ENCODE assay signal across 8 mouse cellular contexts in the genomic region with DNA sequence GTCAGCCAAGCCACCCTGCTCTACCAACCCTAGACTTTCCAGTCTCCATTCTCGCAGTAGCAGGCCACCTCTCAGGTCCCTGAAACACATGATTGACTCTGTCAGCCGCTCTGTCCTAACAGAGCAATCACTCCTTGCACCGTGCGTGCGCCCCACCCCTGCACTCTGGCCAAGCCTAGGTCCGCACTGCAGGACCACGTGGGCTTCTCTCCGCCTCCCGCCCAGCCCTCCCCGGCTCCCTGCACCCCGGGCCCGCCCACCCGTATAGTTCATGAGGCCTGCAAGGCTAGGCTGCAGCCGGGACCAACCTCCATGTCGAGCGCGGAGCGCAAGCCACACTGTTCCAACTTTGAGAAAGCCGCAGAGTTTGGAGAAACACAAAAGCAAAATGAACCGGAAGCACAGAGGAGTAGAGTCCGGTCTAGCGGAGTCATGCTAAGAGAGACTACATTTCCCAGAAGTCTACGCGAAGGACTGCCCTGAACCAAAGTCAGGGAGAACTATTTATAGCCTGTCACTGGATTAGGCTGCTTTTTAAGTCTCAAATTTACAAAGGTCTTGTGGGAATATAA. TPM values are rescaled to one million over a fixed set of nuclear protein-coding genes. Genes with fewer than 3 reads are reported as not detected.
DNase-seq lines count a peak whose midpoint lies in the region; ATAC-seq and TF ChIP-seq lines count a peak whose summit lies in the region.

No protein-coding gene starts in this region.

- H3ac ChIP-seq in C2C12 (ENCODE audit: control insufficient read depth, insufficient read length, low read depth) (peak overlapping the region; percentile 82), myocyte (ENCODE audit: control insufficient read depth, insufficient read length) (peak overlapping the region; percentile 17)

- H3K9me3 ChIP-seq in heart, embryonic 11.5 days (replicated peaks; ENCODE audit: control insufficient read depth, low read length) = no peaks in the 10 kb centered on the region
- peaks cover 3% of the 10 kb centered on the region; the same call in 1 of the 2 replicates for H3K9me3 ChIP-seq in kidney, embryonic 16.5 days (ENCODE audit: low read length)

- TF ChIP-seq CTCF in C2C12 (IDR thresholded peaks at IDR 0.05; ENCODE audit: control insufficient read depth, insufficient read depth, insufficient read length) = no peak
- no peak for TF ChIP-seq CTCF in liver, adult 2 months (IDR thresholded peaks at IDR 0.05; ENCODE audit: low read depth, low read length)

- WGBS in heart, embryonic 11.5 days (ENCODE audit: insufficient replicate concordance) = under 1% methylated on average over 24 of the region's 24 CpGs
- WGBS in kidney, embryonic 16.5 days = 1% methylated on average over 23 of the region's 24 CpGs
- under 1% methylated on average over 24 of the region's 24 CpGs for WGBS in liver, adult 2 months

- 0 out of 2 replicates have a peak, but pooled peaks have one; percentile 40 for TF ChIP-seq POLR2A in liver, adult 2 months (IDR thresholded peaks at IDR 0.05; ENCODE audit: extremely low read depth, insufficient read depth, low read length)
- TF ChIP-seq POLR2A in myocyte (IDR thresholded peaks at IDR 0.05; ENCODE audit: insufficient read length, low read depth) = peak; percentile 78

- H3K27me3 ChIP-seq in C2C12 (ENCODE audit: control insufficient read depth, insufficient read depth, insufficient read length) = no peaks in the 10 kb centered on the region
- no peaks in the 10 kb centered on the region for H3K27me3 ChIP-seq in heart, embryonic 11.5 days (ENCODE audit: control insufficient read depth, insufficient read depth, low read length)
- no peaks in the 10 kb centered on the region for H3K27me3 ChIP-seq in kidney, embryonic 16.5 days (ENCODE audit: insufficient read depth, low read length)
- no peaks in the 10 kb centered on the region for H3K27me3 ChIP-seq in liver, adult 2 months (ENCODE audit: control insufficient read depth, insufficient read depth, low read length)
- no peaks in the 10 kb centered on the region for H3K27me3 ChIP-seq in myocyte (ENCODE audit: control insufficient read depth, insufficient read depth, insufficient read length)
- H3K27me3 ChIP-seq in splenic B cell, adult 2 months (ENCODE audit: control insufficient read depth, insufficient read depth, low read length, poor library complexity, severe bottlenecking) = no peaks in the 10 kb centered on the region

- 0 out of 2 replicates have a peak, but pooled peaks cover 4% of the 10 kb centered on the region for H3K4me1 ChIP-seq in heart, embryonic 11.5 days (ENCODE audit: control insufficient read depth, insufficient read depth, low read length)
- H3K4me1 ChIP-seq in kidney, embryonic 16.5 days (ENCODE audit: insufficient read depth, low read length) = peaks cover 9% of the 10 kb centered on the region; the same call in 1 of the 2 replicates
- H3K4me1 ChIP-seq in liver, adult 2 months (ENCODE audit: control insufficient read depth, insufficient read depth, low read length) = peaks cover 9% of the 10 kb centered on the region

- ATAC-seq in erythroblast, adult 5-6 weeks (replicated peaks; ENCODE audit: low FRiP score, poor library complexity, severe bottlenecking) = peak; percentile 97
- ATAC-seq in heart, embryonic 11.5 days (replicated peaks; ENCODE audit: insufficient number of reproducible peaks, low FRiP score, low TSS enrichment) = peak; percentile 100
- ATAC-seq in kidney, embryonic 16.5 days (ENCODE audit: low FRiP score, low TSS enrichment) = peak; percentile 100

- no peaks in the 10 kb centered on the region for H3K79me3 ChIP-seq in C2C12 (ENCODE audit: low read depth)

- H3K36me3 ChIP-seq in C2C12 (ENCODE audit: control insufficient read depth, insufficient read depth) (no peaks in the 10 kb centered on the region), myocyte (ENCODE audit: control insufficient read depth, insufficient read depth) (no peaks in the 10 kb centered on the region)
- H3K36me3 ChIP-seq in heart, embryonic 11.5 days (ENCODE audit: control insufficient read depth, insufficient read depth, low read length) = no peaks in the 10 kb centered on the region
- H3K36me3 ChIP-seq in kidney, embryonic 16.5 days (ENCODE audit: insufficient read depth, low read length) = peaks cover 7% of the 10 kb centered on the region
- peaks cover 34% of the 10 kb centered on the region for H3K36me3 ChIP-seq in liver, adult 2 months (ENCODE audit: control insufficient read depth, insufficient read depth, low read length)
- no peaks in the 10 kb centered on the region for H3K36me3 ChIP-seq in splenic B cell, adult 2 months (ENCODE audit: control insufficient read depth, insufficient read depth, low read length, poor library complexity, severe bottlenecking)

- H3K9ac ChIP-seq in heart, embryonic 11.5 days (ENCODE audit: low read depth, low read length) = peak overlapping the region; percentile 80
- H3K9ac ChIP-seq in kidney, embryonic 16.5 days (replicated peaks; ENCODE audit: low read length) = peak overlapping the region; percentile 78
- H3K9ac ChIP-seq in liver, adult 2 months (ENCODE audit: low read depth, low read length) = peak overlapping the region; percentile 58

- H3K4me2 ChIP-seq in heart, embryonic 11.5 days = peak overlapping the region; percentile 82
- peak overlapping the region; percentile 67 for H3K4me2 ChIP-seq in kidney, embryonic 16.5 days (replicated peaks; ENCODE audit: low read depth, low read length)
- H3K4me2 ChIP-seq in myocyte (ENCODE audit: low read depth) = peak overlapping the region; percentile 89

- peak overlapping the region; percentile 93 for H3K27ac ChIP-seq in heart, embryonic 11.5 days (ENCODE audit: low read depth, low read length)
- peak overlapping the region; percentile 97 for H3K27ac ChIP-seq in kidney, embryonic 16.5 days (ENCODE audit: low read length)
- peak overlapping the region; percentile 87 for H3K27ac ChIP-seq in liver, adult 2 months (replicated peaks; ENCODE audit: insufficient read depth, low read depth, low read length)

- H3K79me2 ChIP-seq in C2C12 (ENCODE audit: control insufficient read depth, insufficient read depth) (peaks cover 10% of the 10 kb centered on the region), myocyte (ENCODE audit: control insufficient read depth, insufficient read depth) (no peaks in the 10 kb centered on the region)
- peaks cover 7% of the 10 kb centered on the region; the same call in 1 of the 2 replicates for H3K79me2 ChIP-seq in liver, adult 2 months (ENCODE audit: control insufficient read depth, insufficient read depth, low read length)

- peak overlapping the region; percentile 42 for H3K4me3 ChIP-seq in C2C12 (ENCODE audit: insufficient read depth, poor library complexity, severe bottlenecking)
- H3K4me3 ChIP-seq in heart, embryonic 11.5 days (ENCODE audit: low read depth, low read length) = peak overlapping the region; percentile 66
- H3K4me3 ChIP-seq in kidney, embryonic 16.5 days (ENCODE audit: low read length) = peak overlapping the region; percentile 57
- H3K4me3 ChIP-seq in liver, adult 2 months (ENCODE audit: insufficient read depth, low read depth, low read length) = peak overlapping the region; percentile 82
- peak overlapping the region; percentile 49 for H3K4me3 ChIP-seq in myocyte

- peak; percentile 95 for DNase-seq in brain, adult 2 months (ENCODE audit: low read depth, low spot score)
- peak; percentile 92 for DNase-seq in liver, adult 2 months (ENCODE audit: extremely low read depth, low read depth, low spot score)
- DNase-seq in splenic B cell, adult 2 months (ENCODE audit: low read depth, low spot score) = peak; percentile 72

RNA-seq across cellular contexts. Expression of gene Zfp708, which starts 16.5 kb away (rescaled TPM):
- polyA plus RNA-seq in C2C12 (2012; fragmentation: generic; extraction: Trizol) (0.23 TPM), myocyte (2012; fragmentation: generic; extraction: Trizol) (0.11 TPM)
- not detected in 2 replicates for total RNA-seq in erythroblast, adult 5-6 weeks (2015; ENCODE audit: low replicate concordance)
- not detected in 2 replicates for total RNA-seq in erythroblast, adult 5-6 weeks (2017; ENCODE audit: low replicate concordance)
- 4.2 and 4.5 TPM in 2 replicates for polyA plus RNA-seq in heart, embryonic 11.5 days (2014; fragmentation: Nextera tagmentation; extraction: Ambion mirVana)
- polyA plus RNA-seq in kidney, embryonic 16.5 days (2015; fragmentation: Nextera tagmentation; extraction: Ambion mirVana) = 5.1 and 5.8 TPM in 2 replicates
- total RNA-seq in liver, adult 2 months (2014; rRNA removed) = 1.1 and 3.1 TPM in 2 replicates
- 0.17 TPM in 1 of 2 replicates, not detected in the other for polyA plus RNA-seq in liver, adult 2 months (2012; rRNA removed)

RNA-seq across cellular contexts. Expression of gene Zfp712, which starts 20.3 kb away (rescaled TPM):
- polyA plus RNA-seq in C2C12 (2012; fragmentation: generic; extraction: Trizol) (0.09 TPM), myocyte (2012; fragmentation: generic; extraction: Trizol) (0.19 TPM)
- 0.42 and 3.3 TPM in 2 replicates for total RNA-seq in erythroblast, adult 5-6 weeks (2015; ENCODE audit: low replicate concordance)
- 1.0 and 2.1 TPM in 2 replicates for total RNA-seq in erythroblast, adult 5-6 weeks (2017; ENCODE audit: low replicate concordance)
- polyA plus RNA-seq in heart, embryonic 11.5 days (2014; fragmentation: Nextera tagmentation; extraction: Ambion mirVana) = 2.2 and 2.5 TPM in 2 replicates
- polyA plus RNA-seq in kidney, embryonic 16.5 days (2015; fragmentation: Nextera tagmentation; extraction: Ambion mirVana) = 3.6 and 3.9 TPM in 2 replicates
- total RNA-seq in liver, adult 2 months (2014; rRNA removed) = 1.3 TPM in 2 replicates
- 0.04 and 0.05 TPM in 2 replicates for polyA plus RNA-seq in liver, adult 2 months (2012; rRNA removed)

RNA-seq across cellular contexts. Expression of gene Gm28557, which starts 27.2 kb away (rescaled TPM):
- polyA plus RNA-seq in C2C12 (2012; fragmentation: generic; extraction: Trizol) = 0.91 TPM
- total RNA-seq in erythroblast, adult 5-6 weeks (2015; ENCODE audit: low replicate concordance) = 3.1 TPM in 1 of 2 replicates, not detected in the other
- total RNA-seq in erythroblast, adult 5-6 weeks (2017; ENCODE audit: low replicate concordance) = 0.98 TPM in 1 of 2 replicates, not detected in the other
- 1.1 and 2.2 TPM in 2 replicates for polyA plus RNA-seq in heart, embryonic 11.5 days (2014; fragmentation: Nextera tagmentation; extraction: Ambion mirVana)
- polyA plus RNA-seq in kidney, embryonic 16.5 days (2015; fragmentation: Nextera tagmentation; extraction: Ambion mirVana) = 3.3 and 3.9 TPM in 2 replicates
- 12.7 and 15.5 TPM in 2 replicates for total RNA-seq in liver, adult 2 months (2014; rRNA removed)
- polyA plus RNA-seq in liver, adult 2 months (2012; rRNA removed) = 4.5 and 7.1 TPM in 2 replicates
- 0.94 TPM for polyA plus RNA-seq in myocyte (2012; fragmentation: generic; extraction: Trizol)

RNA-seq across cellular contexts. Expression of gene Rslcan18, which starts 34.8 kb away (rescaled TPM):
- polyA plus RNA-seq in C2C12 (2012; fragmentation: generic; extraction: Trizol) (0.08 TPM), myocyte (2012; fragmentation: generic; extraction: Trizol) (0.19 TPM)
- total RNA-seq in erythroblast, adult 5-6 weeks (2015; ENCODE audit: low replicate concordance) = 0.42 and 0.96 TPM in 2 replicates
- 0.51 TPM in 1 of 2 replicates, not detected in the other for total RNA-seq in erythroblast, adult 5-6 weeks (2017; ENCODE audit: low replicate concordance)
- 0.37 and 0.87 TPM in 2 replicates for polyA plus RNA-seq in heart, embryonic 11.5 days (2014; fragmentation: Nextera tagmentation; extraction: Ambion mirVana)
- 0.22 and 0.40 TPM in 2 replicates for polyA plus RNA-seq in kidney, embryonic 16.5 days (2015; fragmentation: Nextera tagmentation; extraction: Ambion mirVana)
- 1.9 and 2.2 TPM in 2 replicates for total RNA-seq in liver, adult 2 months (2014; rRNA removed)
- 0.20 and 0.39 TPM in 2 replicates for polyA plus RNA-seq in liver, adult 2 months (2012; rRNA removed)

RNA-seq across cellular contexts. Expression of gene Zfp759, which starts 40.2 kb away (rescaled TPM):
- polyA plus RNA-seq in C2C12 (2012; fragmentation: generic; extraction: Trizol) = 0.40 TPM
- 3.8 and 6.0 TPM in 2 replicates for total RNA-seq in erythroblast, adult 5-6 weeks (2015; ENCODE audit: low replicate concordance)
- total RNA-seq in erythroblast, adult 5-6 weeks (2017; ENCODE audit: low replicate concordance) = 0.68 and 1.5 TPM in 2 replicates
- 1.7 and 1.8 TPM in 2 replicates for polyA plus RNA-seq in heart, embryonic 11.5 days (2014; fragmentation: Nextera tagmentation; extraction: Ambion mirVana)
- 2.1 and 2.7 TPM in 2 replicates for polyA plus RNA-seq in kidney, embryonic 16.5 days (2015; fragmentation: Nextera tagmentation; extraction: Ambion mirVana)
- total RNA-seq in liver, adult 2 months (2014; rRNA removed) = 2.7 and 4.9 TPM in 2 replicates
- 0.18 and 0.30 TPM in 2 replicates for polyA plus RNA-seq in liver, adult 2 months (2012; rRNA removed)
- polyA plus RNA-seq in myocyte (2012; fragmentation: generic; extraction: Trizol) = 0.59 TPM

Comparison
In these comparisons a context has a peak if more than half of its experiments do, and no peak if none do; other contexts are left out.
1. Peak in every context shown above with its lines: DNase-seq, ATAC-seq, H3K4me3 ChIP-seq and H3K27ac ChIP-seq.